Mouse (Mus musculus): ENCODE data around the gene Myo19. TPM values are rescaled to one million over a fixed set of nuclear protein-coding genes. Genes with fewer than 3 reads are reported as not detected.

Myo19 gene
- polyA plus RNA-seq, 1 experiment, result 5.3 TPM

DNA sequence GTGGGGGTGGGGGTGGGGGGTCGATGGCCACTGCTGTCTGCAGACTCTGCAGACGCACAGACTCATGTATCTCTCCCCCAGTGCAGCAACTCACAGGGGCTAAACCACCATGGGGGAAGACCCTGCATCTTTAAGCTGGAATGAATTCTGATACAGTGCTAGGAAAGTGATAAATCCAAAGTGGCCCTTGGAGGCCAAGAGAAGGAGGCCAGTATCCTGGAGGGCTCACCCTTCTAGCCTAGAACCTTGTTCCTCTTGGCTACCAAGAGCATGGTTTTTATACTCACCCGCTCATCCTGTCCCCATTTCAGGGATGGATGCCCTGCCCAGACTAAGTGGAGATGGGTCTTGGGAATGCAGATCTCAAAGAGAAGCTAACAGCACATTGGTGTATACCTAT, 80.3 kb downstream of the Myo19 start:
- Histone ChIP-seq H3K4me3 (ENCODE audit: extremely low read depth, insufficient read depth, insufficient read length) (no peak overlapping the region), H3K27ac (ENCODE audit: insufficient read depth, low read length) (no peak overlapping the region), H3K36me3 (ENCODE audit: control insufficient read depth, insufficient read depth, low read length) (no peaks in the 10 kb centered on the region), H3K27me3 (ENCODE audit: control insufficient read depth, insufficient read depth, low read length) (peaks cover 10% of the 10 kb centered on the region), H3K4me1 (ENCODE audit: control insufficient read depth, insufficient read depth, insufficient read length) (no peaks in the 10 kb centered on the region)
- DNase-seq (ENCODE audit: low read depth in 1 of 2, low spot score in 2 of 2), result no peak
- no peak for TF ChIP-seq CTCF (IDR thresholded peaks at IDR 0.05; ENCODE audit: extremely low read depth, insufficient read depth, insufficient read length, insufficient replicate concordance)
- no peak for TF ChIP-seq POLR2A (IDR thresholded peaks at IDR 0.05; ENCODE audit: low read depth, low read length)
- 44% methylated on average over 3 of the region's 3 CpGs for WGBS

- H3K4me3 ChIP-seq (ENCODE audit: extremely low read depth, insufficient read depth, insufficient read length), result no peak overlapping the region
- no peak for TF ChIP-seq CTCF (IDR thresholded peaks at IDR 0.05; ENCODE audit: extremely low read depth, insufficient read depth, insufficient read length, insufficient replicate concordance)
- no peak for TF ChIP-seq POLR2A (IDR thresholded peaks at IDR 0.05; ENCODE audit: low read depth, low read length)
- DNase-seq (ENCODE audit: low read depth in 1 of 2, low spot score in 2 of 2), result no peak
- H3K36me3 ChIP-seq (ENCODE audit: control insufficient read depth, insufficient read depth, low read length), result no peaks in the 10 kb centered on the region
- H3K4me1 ChIP-seq (ENCODE audit: control insufficient read depth, insufficient read depth, insufficient read length), result no peaks in the 10 kb centered on the region
- peaks cover 10% of the 10 kb centered on the region for H3K27me3 ChIP-seq (ENCODE audit: control insufficient read depth, insufficient read depth, low read length)
- WGBS, result 67% methylated on average over 6 of the region's 6 CpGs
- H3K27ac ChIP-seq (ENCODE audit: insufficient read depth, low read length), result no peak overlapping the region
These were observed 80.8 kb downstream of the Myo19 start for GRCm38 (mm10) chr11:84960780-84961179.

Other genes with a start within 250 kb of the Myo19 start
- 18.9 and 19.4 TPM in 2 replicates for gene Mrm1, start 60.6 kb upstream of the Myo19 start, polyA plus RNA-seq (2012; rRNA removed)
- gene Dhrs11, start 51.2 kb upstream of the Myo19 start, polyA plus RNA-seq (2012; rRNA removed), result 88.9 and 126 TPM in 2 replicates
- gene Ggnbp2, start 9.3 kb upstream of the Myo19 start, polyA plus RNA-seq (2012; rRNA removed), result 25.4 and 34.1 TPM in 2 replicates
- gene Pigw, start 137 bp downstream of the Myo19 start, polyA plus RNA-seq (2012; rRNA removed), result 2.2 and 2.4 TPM in 2 replicates
- 5.4 and 5.6 TPM in 2 replicates for gene Znhit3, start 36.2 kb downstream of the Myo19 start, polyA plus RNA-seq (2012; rRNA removed)
- gene Car4, start 77.6 kb downstream of the Myo19 start, polyA plus RNA-seq (2012; rRNA removed), result 0.06 and 0.13 TPM in 2 replicates